Mouse (Mus musculus) intestine, embryonic 14.5 days (tissue): ENCODE data around the gene Fbxl20. TPM values are rescaled to one million over a fixed set of nuclear protein-coding genes. Genes with fewer than 3 reads are reported as not detected.
A peak's percentile ranks its signal among the peaks of the same experiment; 100 is the strongest.

Experiments
- ATAC-seq: fragments of 200-750 bp; cut with Nextera tagmentation; replicated peaks from 2 replicates; pipeline ENCODE4 v1.8.0; 2017; ENCODE audit warnings: low read depth, moderate number of reproducible peaks, moderate TSS enrichment, moderate library complexity; ENCODE audit not compliant: low FRiP score, low TSS enrichment
- DNase-seq: peaks from one replicate; pipeline ENCODE4 v3.0.0-alpha.2; 2018; ENCODE audit warnings: low spot score
- H3K27ac ChIP-seq: fragments of 300-500 bp; sonication (generic); 2 replicates; pipeline ENCODE4 v1.5.1; 2014; ENCODE audit warnings: low read depth, mild to moderate bottlenecking, control low read depth
- H3K27me3 ChIP-seq: fragments of 300-500 bp; sonication (generic); replicated peaks from 2 replicates; pipeline ENCODE4 v1.6.1; 2014; ENCODE audit warnings: low read length, control low read depth; ENCODE audit not compliant: control insufficient read depth, insufficient read depth
- H3K36me3 ChIP-seq: fragments of 300-500 bp; sonication (generic); 2 replicates; pipeline ENCODE4 v1.6.1; 2014; ENCODE audit warnings: low read length, control low read depth; ENCODE audit not compliant: control insufficient read depth, insufficient read depth
- H3K4me1 ChIP-seq: fragments of 300-500 bp; sonication (generic); replicated peaks from 2 replicates; pipeline ENCODE4 v1.6.1; 2014; ENCODE audit warnings: low read length, control low read depth, mixed read lengths; ENCODE audit not compliant: control insufficient read depth, insufficient read depth
- H3K4me2 ChIP-seq: fragments of 300-500 bp; sonication (generic); 2 replicates; pipeline ENCODE4 v1.6.1; 2014; ENCODE audit warnings: low read length
- H3K4me3 ChIP-seq: fragments of 300-500 bp; sonication (generic); 2 replicates; pipeline ENCODE4 v1.5.1; 2014; ENCODE audit warnings: low read depth, low read length, control low read depth, mixed read lengths
- H3K9ac ChIP-seq: fragments of 300-500 bp; sonication (generic); 2 replicates; pipeline ENCODE4 v1.6.1; 2014; ENCODE audit warnings: mild to moderate bottlenecking, low read length
- H3K9me3 ChIP-seq: fragments of 300-500 bp; sonication (generic); 2 replicates; pipeline ENCODE4 v1.6.1; 2016; ENCODE audit warnings: low read length, control low read depth; ENCODE audit not compliant: control insufficient read depth
- WGBS: fragments of 180-500 bp; shearing (Covaris S2); extraction: QIAGEN DNeasy Blood & Tissue Kit; methylation state at CpG from one replicate; pipeline ENCODE4 v1.1.7; 2014; 5-methylcytosine and 5-hydroxymethylcytosine counted together
- polyA plus RNA-seq: library from polyadenylated mRNA; unstranded; fragments of >200 nt; fragmentation: Nextera tagmentation; extraction: Ambion mirVana; gene quantifications from 2 replicates; pipeline ENCODE4 v1.2.1, GENCODE M21; 2014

Fbxl20 gene
- polyA plus RNA-seq, 1 experiment from 2014 or later, result 15.5 TPM

- Histone ChIP-seq H3K4me3 (peak overlapping the region; percentile 94), H3K9me3 (no peaks in the 10 kb centered on the region), H3K27me3 (no peaks in the 10 kb centered on the region), H3K27ac (peak overlapping the region; percentile 88; the same call in 1 of the 2 replicates), H3K4me2 (peak overlapping the region; percentile 87), H3K9ac (no peak overlapping the region), H3K36me3 (peaks cover 25% of the 10 kb centered on the region), H3K4me1 (peaks cover 14% of the 10 kb centered on the region)
- WGBS, result 12% methylated on average over 10 of the region's 10 CpGs
- DNase-seq, result no peak
- no peak for ATAC-seq
These were observed 488 bp upstream of the Fbxl20 start for GRCm38 (mm10) chr11:98150625-98151156.

DNA sequence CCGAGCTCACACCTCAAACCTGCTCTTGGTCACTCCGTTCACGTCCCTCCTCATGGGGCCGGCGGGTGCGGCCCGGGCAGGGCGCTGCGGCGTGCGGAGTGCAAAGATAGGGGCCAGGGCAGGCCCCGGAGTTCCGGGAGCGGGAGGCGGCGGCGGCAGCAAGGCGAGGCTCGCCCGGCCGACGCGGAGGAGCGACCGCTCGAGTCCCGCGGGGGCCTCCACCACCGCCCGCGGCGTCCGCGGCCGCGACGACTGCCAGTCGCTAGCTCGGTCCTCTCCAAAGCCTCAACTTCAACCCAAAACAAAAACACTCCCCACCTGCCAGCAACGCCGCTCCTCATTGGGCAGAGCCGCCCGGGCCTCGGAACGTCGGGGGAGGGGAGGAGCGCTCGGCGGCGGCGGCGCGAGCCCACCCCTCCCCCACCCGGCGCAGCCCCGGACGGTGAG, 876 bp downstream of the Fbxl20 start:
- WGBS, result 1% methylated on average over 46 of the region's 57 CpGs
- H3K27me3 ChIP-seq, result no peaks in the 10 kb centered on the region
- H3K4me1 ChIP-seq, result peaks cover 14% of the 10 kb centered on the region
- H3K27ac ChIP-seq, result peak overlapping the region; percentile 88
- H3K9me3 ChIP-seq, result no peaks in the 10 kb centered on the region
- peak overlapping the region; percentile 90 for H3K9ac ChIP-seq
- peak overlapping the region; percentile 94 for H3K4me3 ChIP-seq
- H3K4me2 ChIP-seq, result peak overlapping the region; percentile 87
- peak; percentile 99 for DNase-seq
- peaks cover 11% of the 10 kb centered on the region for H3K36me3 ChIP-seq
- ATAC-seq, result peak; percentile 90

DNA sequence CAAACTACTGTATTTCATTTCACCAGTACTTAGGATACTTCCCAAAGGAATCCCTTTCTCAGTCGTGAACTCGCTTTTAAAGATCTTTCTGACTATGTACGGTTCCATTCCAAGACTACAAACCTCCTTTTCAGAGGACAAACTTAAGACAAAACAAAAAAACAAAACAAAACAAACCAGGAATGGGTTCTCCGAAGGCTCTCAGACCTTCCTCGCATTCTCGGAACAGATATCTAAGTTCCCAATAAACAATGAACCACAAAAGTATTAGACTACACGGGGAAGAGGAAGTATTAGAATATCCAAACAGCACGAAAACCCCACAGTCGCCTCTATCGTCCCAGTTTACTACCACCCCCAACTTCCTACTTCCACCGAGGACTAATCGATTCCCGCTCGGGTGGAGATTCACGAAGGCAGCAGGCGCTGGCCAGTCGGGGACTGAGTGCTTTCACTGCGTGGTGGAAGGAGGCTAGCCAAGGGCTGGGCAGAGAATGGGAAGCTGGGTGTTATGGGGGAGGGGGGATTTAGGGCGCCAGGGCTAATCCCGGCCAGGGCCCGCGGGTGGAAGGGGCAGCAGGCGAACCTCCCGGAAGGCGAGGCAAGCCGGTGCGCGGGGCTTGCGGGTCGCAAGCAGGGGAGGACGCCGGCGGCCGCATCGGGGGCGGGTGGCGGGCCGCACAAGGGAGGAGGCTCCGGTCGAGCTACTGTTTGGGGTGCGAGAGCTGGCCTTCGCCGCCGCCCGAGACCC, 1.5 kb downstream of the Fbxl20 start:
- ATAC-seq (no peak), DNase-seq (no peak)
- Histone ChIP-seq H3K36me3 (peaks cover 5% of the 10 kb centered on the region), H3K9me3 (no peaks in the 10 kb centered on the region), H3K4me1 (peaks cover 14% of the 10 kb centered on the region), H3K27me3 (no peaks in the 10 kb centered on the region), H3K4me3 (peak overlapping the region; percentile 94), H3K4me2 (peak overlapping the region; percentile 87), H3K9ac (peak overlapping the region; percentile 90), H3K27ac (peak overlapping the region; percentile 88)
- WGBS, result 2% methylated on average over 45 of the region's 45 CpGs

GRCm38 (mm10) chr11:98145856-98146255, 4.3 kb downstream of the Fbxl20 start:
- Histone ChIP-seq H3K27ac (no peak overlapping the region), H3K9me3 (no peaks in the 10 kb centered on the region), H3K27me3 (no peaks in the 10 kb centered on the region), H3K4me2 (no peak overlapping the region), H3K4me3 (no peak overlapping the region), H3K4me1 (peaks cover 14% of the 10 kb centered on the region), H3K9ac (no peak overlapping the region), H3K36me3 (no peaks in the 10 kb centered on the region)
- 77% methylated on average over 7 of the region's 7 CpGs for WGBS
- ATAC-seq (no peak), DNase-seq (no peak)

- Histone ChIP-seq H3K4me3 (no peak overlapping the region), H3K4me1 (peaks cover 5% of the 10 kb centered on the region), H3K36me3 (no peaks in the 10 kb centered on the region), H3K27me3 (no peaks in the 10 kb centered on the region), H3K4me2 (no peak overlapping the region), H3K9ac (no peak overlapping the region), H3K27ac (no peak overlapping the region), H3K9me3 (no peaks in the 10 kb centered on the region)
- no peak for DNase-seq
- no peak for ATAC-seq
- WGBS, result 81% methylated on average over 2 of the region's 2 CpGs
These were observed 7.7 kb downstream of the Fbxl20 start for GRCm38 (mm10) chr11:98142545-98142944.

- no peak for ATAC-seq
- Histone ChIP-seq H3K4me3 (no peak overlapping the region), H3K4me1 (no peaks in the 10 kb centered on the region), H3K4me2 (no peak overlapping the region), H3K27ac (no peak overlapping the region), H3K9ac (no peak overlapping the region), H3K9me3 (no peaks in the 10 kb centered on the region), H3K36me3 (0 out of 2 replicates have a peak, but pooled peaks cover 6% of the 10 kb centered on the region), H3K27me3 (no peaks in the 10 kb centered on the region)
- 70% methylated on average over 7 of the region's 7 CpGs for WGBS
- no peak for DNase-seq
These were observed 11.3 kb downstream of the Fbxl20 start for GRCm38 (mm10) chr11:98138894-98139293.

DNA sequence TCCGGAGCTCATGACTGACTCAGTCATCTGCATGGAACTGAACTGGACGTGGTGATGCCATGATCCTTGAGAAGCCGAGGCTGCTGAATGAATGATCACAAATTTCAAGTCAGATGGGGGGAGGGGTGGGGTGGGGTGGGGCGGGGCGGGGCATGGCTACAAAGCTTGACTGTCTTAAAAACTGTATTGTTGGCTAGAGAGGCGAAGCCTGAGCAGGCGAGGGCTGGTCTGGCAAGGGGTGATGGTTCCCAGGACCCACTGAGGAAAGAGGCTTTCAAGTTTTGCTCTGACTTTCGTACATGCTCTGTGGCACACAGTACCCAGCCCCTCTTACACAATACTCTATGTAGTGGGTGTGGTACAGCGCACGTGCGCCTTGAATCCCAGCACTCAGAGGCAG, 12.4 kb downstream of the Fbxl20 start:
- Histone ChIP-seq H3K9ac (no peak overlapping the region), H3K4me1 (no peaks in the 10 kb centered on the region), H3K4me2 (no peak overlapping the region), H3K4me3 (no peak overlapping the region), H3K9me3 (no peaks in the 10 kb centered on the region), H3K27me3 (no peaks in the 10 kb centered on the region), H3K36me3 (0 out of 2 replicates have a peak, but pooled peaks cover 6% of the 10 kb centered on the region), H3K27ac (no peak overlapping the region)
- ATAC-seq (no peak), DNase-seq (no peak)
- WGBS, result 91% methylated on average over 11 of the region's 11 CpGs

- 71% methylated on average over 4 of the region's 4 CpGs for WGBS
- Histone ChIP-seq H3K9me3 (no peaks in the 10 kb centered on the region), H3K4me1 (no peaks in the 10 kb centered on the region), H3K9ac (no peak overlapping the region), H3K4me3 (no peak overlapping the region), H3K27ac (no peak overlapping the region), H3K4me2 (no peak overlapping the region), H3K27me3 (no peaks in the 10 kb centered on the region), H3K36me3 (0 out of 2 replicates have a peak, but pooled peaks cover 6% of the 10 kb centered on the region)
- no peak for ATAC-seq
- no peak for DNase-seq
These were observed 15.3 kb downstream of the Fbxl20 start for GRCm38 (mm10) chr11:98134951-98135350.
